8 mouse cellular contexts compared by ENCODE assay signal in the genomic region with DNA sequence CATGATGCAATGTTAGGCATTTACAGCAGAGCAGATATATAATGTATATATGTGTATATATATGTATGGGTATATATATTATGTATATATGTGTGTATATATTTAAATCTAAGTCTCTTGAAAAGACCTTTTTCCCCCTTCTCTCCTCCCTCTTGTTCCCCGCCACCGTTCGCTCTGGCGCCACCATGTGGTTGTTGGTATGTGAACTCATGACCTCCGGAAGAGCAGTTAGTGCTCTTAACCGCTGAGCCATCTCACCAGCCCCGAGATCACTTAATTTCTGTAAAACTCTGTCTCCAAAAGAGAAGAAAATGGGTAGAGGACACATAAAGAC.
DNase-seq lines count a peak whose midpoint lies in the region; ATAC-seq and TF ChIP-seq lines count a peak whose summit lies in the region.

No protein-coding gene starts in this region.

- no peak overlapping the region for H3K4me3 ChIP-seq in ES-E14 (ENCODE audit: insufficient read depth in 1 of 2, low read depth in 1 of 2, low read length in 2 of 2, poor library complexity in 1 of 2, severe bottlenecking in 1 of 2)
- H3K4me3 ChIP-seq in small intestine, adult 2 months (ENCODE audit: low read depth, low read length), result no peak overlapping the region; the same call in 1 of the 2 replicates

- in situ Hi-C loops in ES-E14 (cut with MboI; ENCODE audit: low sequenced_read_pairs in 2 of 2, unreplicated experiment in 2 of 2), result loop anchor here in 1 of 2 experiments (25.0 kb wide), 1 partner anchor 246 kb away; no protein-coding TSS in a partner anchor

- no peak overlapping the region for H3K9ac ChIP-seq in ES-E14 (ENCODE audit: insufficient read depth, low read depth, low read length, poor library complexity, severe bottlenecking)

- H3K9me3 ChIP-seq in ES-E14 (ENCODE audit: control insufficient read depth, insufficient read depth, low read depth, low read length), result no peaks in the 10 kb centered on the region

- 33% methylated on average over 7 of the region's 7 CpGs for WGBS in small intestine, adult 2 months

- H3K36me3 ChIP-seq in ES-E14 (ENCODE audit: control insufficient read depth, insufficient read depth, low read length, poor library complexity, severe bottlenecking), result no peaks in the 10 kb centered on the region
- no peaks in the 10 kb centered on the region for H3K36me3 ChIP-seq in small intestine, adult 2 months (ENCODE audit: control insufficient read depth, insufficient read depth, low read length)

- TF ChIP-seq CTCF in small intestine, adult 2 months (IDR thresholded peaks at IDR 0.05; ENCODE audit: extremely low read depth, insufficient read length, insufficient replicate concordance, low read depth, low read length), result peak; percentile 60; the same call in 1 of the 2 replicates

- H3K27ac ChIP-seq in ES-E14 (ENCODE audit: insufficient read depth, low read depth, low read length, poor library complexity, severe bottlenecking), result no peak overlapping the region
- H3K27ac ChIP-seq in small intestine, adult 2 months (ENCODE audit: insufficient read depth, low read depth, low read length), result no peak overlapping the region

- TF ChIP-seq POLR2A in small intestine, adult 2 months (IDR thresholded peaks at IDR 0.05; ENCODE audit: low read depth, low read length), result no peak

- DNase-seq in 3134 (ENCODE audit: extremely low read depth, insufficient read length, low spot score) (peak; percentile 18), ES-E14 (ENCODE audit: low read depth, low spot score) (peak; percentile 55)
- DNase-seq in cerebellum, postnatal 10 days, result peak; percentile 75 to 76
- DNase-seq in heart, adult 8-10 months (ENCODE audit: low spot score), result peak; percentile 54
- DNase-seq in kidney, adult 9 months, result peak; percentile 36
- peak; percentile 73 for DNase-seq in lung, postnatal 10 days

- no peaks in the 10 kb centered on the region for H3K4me1 ChIP-seq in ES-E14 (ENCODE audit: control insufficient read depth in 2 of 2, insufficient read depth in 2 of 2, low read length in 2 of 2, poor library complexity in 1 of 2)
- no peaks in the 10 kb centered on the region for H3K4me1 ChIP-seq in small intestine, adult 2 months (ENCODE audit: control insufficient read depth, insufficient read depth, insufficient read length, low read length)

- no peaks in the 10 kb centered on the region for H3K27me3 ChIP-seq in small intestine, adult 2 months (ENCODE audit: control insufficient read depth, insufficient read depth, low read length)

- ATAC-seq in erythroid progenitor cell, adult 5-6 weeks (replicated peaks; ENCODE audit: low FRiP score, poor library complexity, severe bottlenecking), result no peak

TF ChIP-seq in ES-E14, 5 proteins besides CTCF, POLR2A, EP300 and RAD21:
- no peak for TF ChIP-seq HCFC1 (IDR thresholded peaks at IDR 0.05; ENCODE audit: borderline replicate concordance, insufficient read depth, low read length)
- TF ChIP-seq ZNF384 (IDR thresholded peaks at IDR 0.05; ENCODE audit: low read depth, low read length), result no peak
- no peak for TF ChIP-seq MAFK (IDR thresholded peaks at IDR 0.05; ENCODE audit: insufficient read depth, low read depth, low read length)
- no peak for TF ChIP-seq CHD2 (IDR thresholded peaks at IDR 0.05; ENCODE audit: low read depth, low read length)
- no peak for TF ChIP-seq ZC3H11A (IDR thresholded peaks at IDR 0.05; ENCODE audit: borderline replicate concordance, low read depth, low read length)
TF ChIP-seq in ES-E14: peak in this region for 0.

Comparison
In these comparisons a context has a peak if more than half of its experiments do, and no peak if none do; other contexts are left out.
1. DNase-seq: peak in every context shown above with its lines; median percentile 76 in cerebellum, postnatal 10 days; 73 in lung, postnatal 10 days; 55 in ES-E14; 54 in heart, adult 8-10 months; 36 in kidney, adult 9 months; 18 in 3134.